Mouse (Mus musculus): ENCODE data around the gene Samhd1.

DNA sequence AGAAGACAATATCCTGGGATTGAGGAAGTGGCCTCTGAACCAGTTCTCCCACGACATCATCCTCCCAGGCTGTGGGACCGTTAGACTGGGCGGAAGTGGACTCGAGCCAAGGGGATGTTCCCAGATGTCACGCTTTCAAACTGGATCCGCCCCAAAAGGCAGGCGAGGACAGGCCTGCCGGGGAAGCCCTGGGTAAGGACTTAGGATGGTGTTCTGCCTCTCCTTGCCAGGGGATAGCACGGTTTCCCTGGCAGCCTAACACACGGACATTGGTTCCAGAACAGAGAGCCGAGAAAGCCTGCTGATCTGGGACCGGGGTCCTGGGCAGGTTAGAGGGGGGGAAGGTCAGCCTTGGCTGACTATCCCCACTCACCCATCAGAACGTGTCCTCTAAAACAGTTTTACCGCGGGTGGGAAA, 57.4 kb downstream of the Samhd1 start:
- TF ChIP-seq POLR2A (IDR thresholded peaks at IDR 0.05; ENCODE audit: control insufficient read depth, extremely low read depth, insufficient read depth, low read length, poor library complexity) (no peak), CTCF (IDR thresholded peaks at IDR 0.05; ENCODE audit: borderline replicate concordance, control insufficient read depth, extremely low read depth, insufficient read depth, low read length, poor library complexity) (no peak)

All from thymus, adult 2 months (tissue).